Comparison of ENCODE assay signal across 26 mouse cellular contexts in the genomic region with DNA sequence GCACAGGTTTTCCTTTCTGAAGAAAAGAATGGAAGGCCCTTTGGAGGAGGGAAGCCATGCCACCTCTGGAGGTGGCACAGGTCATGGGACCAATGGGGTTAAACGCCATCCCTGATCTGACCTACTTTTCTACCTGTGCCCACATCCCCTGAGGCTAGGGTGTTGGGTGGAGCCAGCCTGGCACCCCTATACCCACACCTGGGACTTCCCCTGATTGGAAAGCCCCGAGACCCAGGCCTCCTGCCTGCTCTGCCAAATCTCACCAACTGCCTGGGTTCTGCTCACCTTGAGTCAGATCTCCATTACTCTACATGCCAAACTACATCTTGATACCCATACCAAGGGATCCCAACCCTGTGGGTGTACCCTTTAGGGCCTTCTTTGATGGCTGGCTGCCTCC. TPM values are rescaled to one million over a fixed set of nuclear protein-coding genes. Genes with fewer than 3 reads are reported as not detected.
A peak's percentile ranks its signal among the peaks of the same experiment; 100 is the strongest.
DNase-seq lines count a peak whose midpoint lies in the region; ATAC-seq lines count a peak whose summit lies in the region.
"Had no signal": no experiment of that assay in that cellular context is flagged by ENCODE, and none has a peak within 500 bp of the region (broad histone marks: within the 10 kb centered on the region; RNA-seq: fewer than 3 reads in every experiment).

No protein-coding gene starts in this region.

- H3K27me3 ChIP-seq in embryonic facial prominence, embryonic 12.5 days: no peaks in the 10 kb centered on the region
- no peaks in the 10 kb centered on the region for H3K27me3 ChIP-seq in limb, embryonic 13.5 days
- H3K27me3 ChIP-seq in forebrain, embryonic 15.5 days: no peaks in the 10 kb centered on the region

- ATAC-seq in embryonic facial prominence, embryonic 12.5 days (ENCODE audit: insufficient number of reproducible peaks, insufficient read depth, low FRiP score, low TSS enrichment): no peak
- no peak for ATAC-seq in limb, embryonic 13.5 days (ENCODE audit: low FRiP score, low read depth)
- no peak for ATAC-seq in forebrain, embryonic 15.5 days (replicated peaks)
- ATAC-seq: hindbrain, postnatal 0 days; liver, embryonic 12.5 days had no signal

- H3K9ac ChIP-seq in embryonic facial prominence, embryonic 12.5 days: no peak overlapping the region
- H3K9ac ChIP-seq in limb, embryonic 13.5 days: no peak overlapping the region
- H3K9ac ChIP-seq in forebrain, embryonic 15.5 days (replicated peaks): no peak overlapping the region
- H3K9ac ChIP-seq: forebrain, embryonic 12.5 days; heart, embryonic 13.5 days; liver, embryonic 12.5 days; lung, embryonic 14.5 days; neural tube, embryonic 15.5 days had no signal

- intact Hi-C loops in heart, postnatal 10 days (cut with DNase I): no loop called here

- no peaks in the 10 kb centered on the region for H3K36me3 ChIP-seq in embryonic facial prominence, embryonic 12.5 days
- no peaks in the 10 kb centered on the region for H3K36me3 ChIP-seq in limb, embryonic 13.5 days
- H3K36me3 ChIP-seq in forebrain, embryonic 15.5 days: no peaks in the 10 kb centered on the region
- H3K36me3 ChIP-seq: forebrain, embryonic 12.5 days; heart, embryonic 13.5 days; liver, embryonic 12.5 days; midbrain, embryonic 10.5 days; neural tube, embryonic 15.5 days had no signal

- no peak overlapping the region for H3K4me3 ChIP-seq in embryonic facial prominence, embryonic 12.5 days
- no peak overlapping the region for H3K4me3 ChIP-seq in limb, embryonic 13.5 days
- no peak overlapping the region for H3K4me3 ChIP-seq in forebrain, embryonic 15.5 days
- H3K4me3 ChIP-seq: forebrain, embryonic 12.5 days; heart, embryonic 13.5 days; liver, embryonic 12.5 days; midbrain, embryonic 10.5 days; neural tube, embryonic 15.5 days had no signal

- H3K9me3 ChIP-seq in embryonic facial prominence, embryonic 12.5 days: no peaks in the 10 kb centered on the region
- H3K9me3 ChIP-seq in limb, embryonic 13.5 days: no peaks in the 10 kb centered on the region
- no peaks in the 10 kb centered on the region for H3K9me3 ChIP-seq in forebrain, embryonic 15.5 days
- H3K9me3 ChIP-seq: forebrain, embryonic 12.5 days; heart, embryonic 13.5 days; liver, embryonic 12.5 days; midbrain, embryonic 10.5 days; neural tube, embryonic 15.5 days had no signal

- peaks cover 32% of the 10 kb centered on the region for H3K4me1 ChIP-seq in embryonic facial prominence, embryonic 12.5 days
- H3K4me1 ChIP-seq in limb, embryonic 13.5 days: peaks cover 36% of the 10 kb centered on the region
- peaks cover 7% of the 10 kb centered on the region for H3K4me1 ChIP-seq in forebrain, embryonic 15.5 days

- WGBS in embryonic facial prominence, embryonic 12.5 days: 83% methylated on average over 2 of the region's 2 CpGs
- 79% methylated on average over 2 of the region's 2 CpGs for WGBS in limb, embryonic 13.5 days
- 79% methylated on average over 2 of the region's 2 CpGs for WGBS in forebrain, embryonic 15.5 days

- H3K27ac ChIP-seq in embryonic facial prominence, embryonic 12.5 days: peak overlapping the region; percentile 48
- H3K27ac ChIP-seq in limb, embryonic 13.5 days: 0 out of 2 replicates have a peak overlapping the region, but pooled peaks have one; percentile 40
- no peak overlapping the region for H3K27ac ChIP-seq in forebrain, embryonic 15.5 days (replicated peaks)
- H3K27ac ChIP-seq: forebrain, embryonic 12.5 days; heart, embryonic 13.5 days; hindbrain, postnatal 0 days; liver, embryonic 12.5 days; midbrain, embryonic 10.5 days; neural tube, embryonic 15.5 days had no signal

- peak; percentile 24 to 54 for DNase-seq in thymus, postnatal 36 days
- DNase-seq in thymus, postnatal 0 days (ENCODE audit: low spot score): no peak
- no peak for DNase-seq in gastrocnemius, postnatal 10 days
- no peak for DNase-seq in heart, postnatal 10 days
- DNase-seq: adrenal gland, adult 8-10 months; cerebellum, adult 11-12 months; kidney, adult 2 months; kidney, postnatal 14 days; layer of hippocampus, adult 9-11 months; lung, embryonic 14.5 days; lung, postnatal 4 days; right cerebral cortex, postnatal 4 days had no signal

- no peak overlapping the region for H3K4me2 ChIP-seq in embryonic facial prominence, embryonic 12.5 days (replicated peaks)
- no peak overlapping the region for H3K4me2 ChIP-seq in limb, embryonic 13.5 days (replicated peaks)
- no peak overlapping the region for H3K4me2 ChIP-seq in forebrain, embryonic 15.5 days (replicated peaks)
- H3K4me2 ChIP-seq: forebrain, embryonic 12.5 days; heart, embryonic 13.5 days; liver, embryonic 12.5 days; lung, embryonic 14.5 days; neural tube, embryonic 15.5 days had no signal

RNA-seq across cellular contexts. Expression of a gene that starts 5.7 kb away (rescaled TPM):
- 6.0 and 7.4 TPM in 2 replicates for polyA plus RNA-seq in thymus, postnatal 0 days (2015; fragmentation: Nextera tagmentation; extraction: Ambion mirVana)
- 121 and 123 TPM in 2 replicates for polyA plus RNA-seq in embryonic facial prominence, embryonic 12.5 days (2016; fragmentation: Nextera tagmentation; extraction: Ambion mirVana)
- 131 and 145 TPM in 2 replicates for polyA plus RNA-seq in limb, embryonic 13.5 days (2015; fragmentation: Nextera tagmentation; extraction: Ambion mirVana)
- 10 to 100 TPM; 12.4 to 22.2 TPM for total RNA-seq in gastrocnemius, postnatal 10 days (2021)
- 10 to 100 TPM; 23.2 to 27.2 TPM for total RNA-seq in heart, postnatal 10 days (2021)
- 5.9 and 6.2 TPM in 2 replicates for polyA plus RNA-seq in forebrain, embryonic 15.5 days (2015; fragmentation: Nextera tagmentation; extraction: Ambion mirVana)

RNA-seq across cellular contexts. Expression of a gene that starts 7.3 kb away (rescaled TPM):
- polyA plus RNA-seq in thymus, postnatal 0 days (2015; fragmentation: Nextera tagmentation; extraction: Ambion mirVana): 0.17 and 0.26 TPM in 2 replicates
- polyA plus RNA-seq in embryonic facial prominence, embryonic 12.5 days (2016; fragmentation: Nextera tagmentation; extraction: Ambion mirVana): 0.99 and 1.1 TPM in 2 replicates
- polyA plus RNA-seq in limb, embryonic 13.5 days (2015; fragmentation: Nextera tagmentation; extraction: Ambion mirVana): 1.1 and 1.3 TPM in 2 replicates
- total RNA-seq in gastrocnemius, postnatal 10 days (2021): not detected
- total RNA-seq in heart, postnatal 10 days (2021): not detected
- not detected in 2 replicates for polyA plus RNA-seq in forebrain, embryonic 15.5 days (2015; fragmentation: Nextera tagmentation; extraction: Ambion mirVana)
- total RNA-seq: common myeloid progenitor, adult 5-6 weeks; gastrocnemius, postnatal 4 days; hematopoietic stem cell, adult 5-6 weeks; hindbrain, postnatal 0 days; left cerebral cortex, postnatal 10 days; monocyte, adult 5-6 weeks had no signal
- polyA plus RNA-seq: heart, embryonic 13.5 days; liver, embryonic 12.5 days had no signal

RNA-seq across cellular contexts. Expression of a gene that starts 16.2 kb away (rescaled TPM):
- 53.5 and 55.1 TPM in 2 replicates for polyA plus RNA-seq in thymus, postnatal 0 days (2015; fragmentation: Nextera tagmentation; extraction: Ambion mirVana)
- polyA plus RNA-seq in embryonic facial prominence, embryonic 12.5 days (2016; fragmentation: Nextera tagmentation; extraction: Ambion mirVana): 57.9 and 60.1 TPM in 2 replicates
- 64.7 and 65.8 TPM in 2 replicates for polyA plus RNA-seq in limb, embryonic 13.5 days (2015; fragmentation: Nextera tagmentation; extraction: Ambion mirVana)
- total RNA-seq in gastrocnemius, postnatal 10 days (2021): 10 to 100 TPM; 16.1 to 17.6 TPM
- 10 to 100 TPM; 20.6 to 23.8 TPM for total RNA-seq in heart, postnatal 10 days (2021)
- 50.1 and 51.5 TPM in 2 replicates for polyA plus RNA-seq in forebrain, embryonic 15.5 days (2015; fragmentation: Nextera tagmentation; extraction: Ambion mirVana)

RNA-seq across cellular contexts. Expression of a gene that starts 31.3 kb away (rescaled TPM):
- polyA plus RNA-seq in thymus, postnatal 0 days (2015; fragmentation: Nextera tagmentation; extraction: Ambion mirVana): 65.6 and 68.7 TPM in 2 replicates
- polyA plus RNA-seq in embryonic facial prominence, embryonic 12.5 days (2016; fragmentation: Nextera tagmentation; extraction: Ambion mirVana): 1.9 and 2.6 TPM in 2 replicates
- polyA plus RNA-seq in limb, embryonic 13.5 days (2015; fragmentation: Nextera tagmentation; extraction: Ambion mirVana): 3.2 and 3.5 TPM in 2 replicates
- 1 to 10 TPM in 1 of 2 experiments, under 1 TPM in 1; 0.59 to 1.3 TPM for total RNA-seq in gastrocnemius, postnatal 10 days (2021)
- total RNA-seq in heart, postnatal 10 days (2021): 1 to 10 TPM; 1.9 to 2.0 TPM
- polyA plus RNA-seq in forebrain, embryonic 15.5 days (2015; fragmentation: Nextera tagmentation; extraction: Ambion mirVana): 0.33 and 0.99 TPM in 2 replicates

RNA-seq across cellular contexts. Expression of a gene that starts 33.0 kb away (rescaled TPM):
- polyA plus RNA-seq in thymus, postnatal 0 days (2015; fragmentation: Nextera tagmentation; extraction: Ambion mirVana): 17.7 and 18.0 TPM in 2 replicates
- polyA plus RNA-seq in embryonic facial prominence, embryonic 12.5 days (2016; fragmentation: Nextera tagmentation; extraction: Ambion mirVana): 36.1 and 37.1 TPM in 2 replicates
- 23.7 and 32.2 TPM in 2 replicates for polyA plus RNA-seq in limb, embryonic 13.5 days (2015; fragmentation: Nextera tagmentation; extraction: Ambion mirVana)
- total RNA-seq in gastrocnemius, postnatal 10 days (2021): 1 to 10 TPM; 5.3 to 7.8 TPM
- 10 to 100 TPM in 1 of 2 experiments, 1 to 10 TPM in 1; 7.5 to 10.7 TPM for total RNA-seq in heart, postnatal 10 days (2021)
- polyA plus RNA-seq in forebrain, embryonic 15.5 days (2015; fragmentation: Nextera tagmentation; extraction: Ambion mirVana): 10.2 and 15.2 TPM in 2 replicates

Comparison
In these comparisons a context has a peak if more than half of its experiments do, and no peak if none do; other contexts are left out.
1. DNase-seq: peak in thymus, postnatal 36 days (2 of 2); none in thymus, postnatal 0 days (single experiment), gastrocnemius, postnatal 10 days (single experiment) and heart, postnatal 10 days (0 of 2).
2. RNA of a gene that starts 5.7 kb away (polyA plus RNA-seq): 131 to 145 TPM in limb, embryonic 13.5 days and 121 to 123 TPM in embryonic facial prominence, embryonic 12.5 days; 6.0 to 7.4 TPM in thymus, postnatal 0 days and 5.9 to 6.2 TPM in forebrain, embryonic 15.5 days; every median in the first group is over 10 times any median in the second.